Mouse (Mus musculus): ENCODE measurements around the gene Ndufs5. TPM values are rescaled to one million over a fixed set of nuclear protein-coding genes. Genes with fewer than 3 reads are reported as not detected.

The Ndufs5 gene
- polyA plus RNA-seq, 1 experiment from 2014 or later = 257 TPM

GRCm38 (mm10) chr4:123670598-123670997 lies 47.4 kb downstream of the Ndufs5 start:
- Histone ChIP-seq H3K27me3 (ENCODE audit: insufficient read depth, low read length) (no peaks in the 10 kb centered on the region), H3K4me3 (ENCODE audit: low read depth, low read length) (no peak overlapping the region), H3K4me1 (ENCODE audit: insufficient read depth) (peaks cover 4% of the 10 kb centered on the region), H3K27ac (ENCODE audit: low read depth) (no peak overlapping the region), H3K36me3 (replicated peaks; ENCODE audit: insufficient read depth, low read length) (no peaks in the 10 kb centered on the region), H3K9ac (replicated peaks) (no peak overlapping the region), H3K9me3 (ENCODE audit: low read length) (no peaks in the 10 kb centered on the region), H3K4me2 (ENCODE audit: low read depth, low read length) (no peak overlapping the region)
- DNase-seq = no peak
- TF ChIP-seq CTCF (IDR thresholded peaks at IDR 0.05; ENCODE audit: low read depth) (no peak), EP300 (IDR thresholded peaks at IDR 0.05; ENCODE audit: low read depth) (no peak)
- ATAC-seq = no peak

- 0 out of 2 replicates have a peak overlapping the region, but pooled peaks have one; percentile 16 for H3K9ac ChIP-seq (replicated peaks)
- H3K9me3 ChIP-seq (ENCODE audit: low read length) = no peaks in the 10 kb centered on the region
- no peak overlapping the region for H3K27ac ChIP-seq (ENCODE audit: low read depth)
- DNase-seq (no peak), ATAC-seq (no peak)
- no peak overlapping the region for H3K4me3 ChIP-seq (ENCODE audit: low read depth, low read length)
- 67% methylated on average over 6 of the region's 6 CpGs for WGBS (ENCODE audit: insufficient replicate concordance)
- no peaks in the 10 kb centered on the region for H3K36me3 ChIP-seq (replicated peaks; ENCODE audit: insufficient read depth, low read length)
- H3K4me1 ChIP-seq (ENCODE audit: insufficient read depth) = peaks cover 10% of the 10 kb centered on the region
- no peak overlapping the region for H3K4me2 ChIP-seq (ENCODE audit: low read depth, low read length)
- no peak for TF ChIP-seq EP300 (IDR thresholded peaks at IDR 0.05; ENCODE audit: low read depth)
- TF ChIP-seq CTCF (IDR thresholded peaks at IDR 0.05; ENCODE audit: low read depth) = no peak
- H3K27me3 ChIP-seq (ENCODE audit: insufficient read depth, low read length) = no peaks in the 10 kb centered on the region
Measured at GRCm38 (mm10) chr4:123669696-123670095, 48.3 kb downstream of the Ndufs5 start.

- 27% methylated on average over 1 of the region's 1 CpGs for WGBS (ENCODE audit: insufficient replicate concordance)
- no peak overlapping the region for H3K9ac ChIP-seq (replicated peaks)
- H3K9me3 ChIP-seq (ENCODE audit: low read length) = no peaks in the 10 kb centered on the region
- no peaks in the 10 kb centered on the region for H3K36me3 ChIP-seq (replicated peaks; ENCODE audit: insufficient read depth, low read length)
- TF ChIP-seq EP300 (IDR thresholded peaks at IDR 0.05; ENCODE audit: low read depth) (no peak), CTCF (IDR thresholded peaks at IDR 0.05; ENCODE audit: low read depth) (peak; percentile 99)
- ATAC-seq (no peak), DNase-seq (peak; percentile 81)
- H3K4me1 ChIP-seq (ENCODE audit: insufficient read depth) = peaks cover 19% of the 10 kb centered on the region
- H3K27ac ChIP-seq (ENCODE audit: low read depth) = no peak overlapping the region
- H3K4me3 ChIP-seq (ENCODE audit: low read depth, low read length) = no peak overlapping the region
- H3K4me2 ChIP-seq (ENCODE audit: low read depth, low read length) = no peak overlapping the region
- no peaks in the 10 kb centered on the region for H3K27me3 ChIP-seq (ENCODE audit: insufficient read depth, low read length)
Measured at GRCm38 (mm10) chr4:123667260-123667867, 50.6 kb downstream of the Ndufs5 start.

- DNase-seq (no peak), ATAC-seq (no peak)
- no peak overlapping the region; the same call in 1 of the 2 replicates for H3K27ac ChIP-seq (ENCODE audit: low read depth)
- TF ChIP-seq EP300 (IDR thresholded peaks at IDR 0.05; ENCODE audit: low read depth) (no peak), CTCF (IDR thresholded peaks at IDR 0.05; ENCODE audit: low read depth) (peak; percentile 13; the same call in 1 of the 2 replicates)
- H3K9me3 ChIP-seq (ENCODE audit: low read length) = no peaks in the 10 kb centered on the region
- no peak overlapping the region for H3K9ac ChIP-seq (replicated peaks)
- peaks cover 21% of the 10 kb centered on the region for H3K4me1 ChIP-seq (ENCODE audit: insufficient read depth)
- H3K36me3 ChIP-seq (replicated peaks; ENCODE audit: insufficient read depth, low read length) = no peaks in the 10 kb centered on the region
- no peak overlapping the region for H3K4me3 ChIP-seq (ENCODE audit: low read depth, low read length)
- H3K4me2 ChIP-seq (ENCODE audit: low read depth, low read length) = no peak overlapping the region
- 69% methylated on average over 1 of the region's 1 CpGs for WGBS (ENCODE audit: insufficient replicate concordance)
- H3K27me3 ChIP-seq (ENCODE audit: insufficient read depth, low read length) = no peaks in the 10 kb centered on the region
Measured at GRCm38 (mm10) chr4:123666517-123666916, 51.5 kb downstream of the Ndufs5 start.

DNA sequence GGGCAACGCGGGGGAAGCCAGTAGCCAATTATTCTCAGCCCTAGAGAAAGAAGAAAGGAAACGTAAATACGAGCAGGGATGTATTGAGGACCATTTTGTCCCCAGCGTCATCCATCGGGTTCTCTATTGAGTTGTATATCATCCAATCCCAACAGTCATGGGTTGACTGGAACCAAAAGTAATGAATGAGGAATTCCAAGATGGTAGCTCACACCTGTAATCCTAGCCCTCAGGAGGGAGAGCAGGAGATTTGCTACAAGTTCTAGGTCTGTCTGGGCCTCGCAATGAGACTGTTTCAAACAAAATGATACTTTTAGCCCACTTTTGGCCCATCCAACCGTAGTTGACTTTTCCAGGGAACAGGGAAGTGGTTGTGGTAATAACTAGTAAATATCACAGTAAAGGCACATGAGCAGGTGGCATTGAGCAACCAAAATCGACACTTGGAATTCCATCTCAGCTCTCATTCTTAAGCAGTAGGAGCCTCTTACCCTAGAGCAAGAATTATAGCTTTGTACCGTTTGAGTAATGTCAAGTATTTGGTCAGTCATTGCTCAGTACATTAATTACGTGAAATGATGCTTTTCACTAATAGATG lies 52.2 kb downstream of the Ndufs5 start:
- Histone ChIP-seq H3K4me1 (ENCODE audit: insufficient read depth) (peaks cover 21% of the 10 kb centered on the region), H3K27ac (ENCODE audit: low read depth) (peak overlapping the region; percentile 94), H3K9me3 (ENCODE audit: low read length) (no peaks in the 10 kb centered on the region), H3K4me3 (ENCODE audit: low read depth, low read length) (peak overlapping the region; percentile 64), H3K9ac (replicated peaks) (peak overlapping the region; percentile 82), H3K27me3 (ENCODE audit: insufficient read depth, low read length) (no peaks in the 10 kb centered on the region), H3K4me2 (ENCODE audit: low read depth, low read length) (peak overlapping the region; percentile 83), H3K36me3 (replicated peaks; ENCODE audit: insufficient read depth, low read length) (no peaks in the 10 kb centered on the region)
- no peak for DNase-seq
- TF ChIP-seq CTCF (IDR thresholded peaks at IDR 0.05; ENCODE audit: low read depth) = no peak
- no peak for TF ChIP-seq EP300 (IDR thresholded peaks at IDR 0.05; ENCODE audit: low read depth)
- ATAC-seq = no peak
- WGBS (ENCODE audit: insufficient replicate concordance) = 54% methylated on average over 11 of the region's 11 CpGs

GRCm38 (mm10) chr4:123664951-123665661 lies 52.9 kb downstream of the Ndufs5 start:
- WGBS (ENCODE audit: insufficient replicate concordance) = 1% methylated on average over 48 of the region's 58 CpGs
- Histone ChIP-seq H3K9me3 (ENCODE audit: low read length) (no peaks in the 10 kb centered on the region), H3K27me3 (ENCODE audit: insufficient read depth, low read length) (no peaks in the 10 kb centered on the region), H3K4me3 (ENCODE audit: low read depth, low read length) (peak overlapping the region; percentile 64), H3K4me1 (ENCODE audit: insufficient read depth) (peaks cover 21% of the 10 kb centered on the region), H3K9ac (replicated peaks) (peak overlapping the region; percentile 82), H3K4me2 (ENCODE audit: low read depth, low read length) (peak overlapping the region; percentile 83), H3K36me3 (replicated peaks; ENCODE audit: insufficient read depth, low read length) (no peaks in the 10 kb centered on the region), H3K27ac (ENCODE audit: low read depth) (peak overlapping the region; percentile 94)
- DNase-seq = peak; percentile 56
- ATAC-seq = peak; percentile 11; the same call in 1 of the 2 replicates
- TF ChIP-seq CTCF (IDR thresholded peaks at IDR 0.05; ENCODE audit: low read depth) = no peak
- TF ChIP-seq EP300 (IDR thresholded peaks at IDR 0.05; ENCODE audit: low read depth) = no peak

All from liver, postnatal 0 days (tissue).